Mouse (Mus musculus) MEL (cell line): ENCODE measurements around the gene N4bp2l2. TPM values are rescaled to one million over a fixed set of nuclear protein-coding genes. Genes with fewer than 3 reads are reported as not detected.

Experiments
- DNase-seq: peaks from one replicate; pipeline ENCODE4 v3.0.0; 2011; ENCODE audit warnings: low read depth, low spot score
- H3K27ac ChIP-seq: 2 replicates; pipeline ENCODE4 v1.5.1; 2012; ENCODE audit warnings: low read depth, mild to moderate bottlenecking, control low read depth, low read length, moderate library complexity; ENCODE audit not compliant: control insufficient read depth
- H3K27me3 ChIP-seq, 2 experiments: fragments of 150-350 bp in 1 of 2; sonication (generic) in 1 of 2; 2 replicates each; pipeline ENCODE4 v1.6.1; 2012; ENCODE audit warnings: low read length in 2 of 2, mild to moderate bottlenecking in 2 of 2, improper control_type of control experiment in 1 of 2, moderate library complexity in 1 of 2; ENCODE audit not compliant: insufficient read depth in 2 of 2, control insufficient read depth in 1 of 2
- H3K36me3 ChIP-seq, 2 experiments: 2 replicates each; pipeline ENCODE4 v1.6.1; 2012 to 2014; ENCODE audit warnings: low read length in 2 of 2, improper control_type of control experiment in 1 of 2, inconsistent platforms in 1 of 2, mild to moderate bottlenecking in 1 of 2; ENCODE audit not compliant: insufficient read depth in 2 of 2, control insufficient read depth in 1 of 2
- H3K4me1 ChIP-seq, 2 experiments: fragments of 150-350 bp in 1 of 2; sonication (generic) in 1 of 2; 2 replicates each; pipeline ENCODE4 v1.6.1; 2012; ENCODE audit warnings: low read length in 2 of 2, improper control_type of control experiment in 1 of 2, mild to moderate bottlenecking in 1 of 2; ENCODE audit not compliant: insufficient read depth in 2 of 2, control insufficient read depth in 1 of 2
- H3K4me3 ChIP-seq, 2 experiments: fragments of 150-350 bp in 1 of 2; sonication (generic) in 1 of 2; 2 replicates each; pipeline ENCODE4 v1.5.1; 2012; ENCODE audit warnings: low read depth in 2 of 2, low read length in 2 of 2, mild to moderate bottlenecking in 2 of 2, moderate library complexity in 2 of 2, control low read depth in 1 of 2, improper control_type of control experiment in 1 of 2; ENCODE audit not compliant: control insufficient read depth in 1 of 2, insufficient read depth in 1 of 2
- H3K79me2 ChIP-seq: 2 replicates; pipeline ENCODE4 v1.6.1; 2012; ENCODE audit warnings: mild to moderate bottlenecking, low read length, moderate library complexity; ENCODE audit not compliant: control insufficient read depth, poor library complexity, insufficient read depth
- H3K9ac ChIP-seq: 2 replicates; pipeline ENCODE4 v1.6.1; 2012; ENCODE audit warnings: low read depth, mild to moderate bottlenecking, control low read depth, low read length, moderate library complexity; ENCODE audit not compliant: control insufficient read depth, poor library complexity, severe bottlenecking
- H3K9me3 ChIP-seq: fragments of 150-350 bp; sonication (generic); replicated peaks from 2 replicates; pipeline ENCODE4 v1.6.1; 2012; ENCODE audit warnings: mild to moderate bottlenecking, low read length, improper control_type of control experiment, moderate library complexity; ENCODE audit not compliant: insufficient read depth
- CHD1 ChIP-seq: IDR thresholded peaks from 2 replicates; pipeline ENCODE4 v1.6.1; 2012; ENCODE audit warnings: low read depth, mild to moderate bottlenecking, inconsistent platforms, low read length, improper control_type of control experiment
- CHD2 ChIP-seq: IDR thresholded peaks from 2 replicates; pipeline ENCODE4 v1.6.1; 2011; ENCODE audit warnings: low read length, improper control_type of control experiment
- CTCF ChIP-seq, 3 experiments: IDR thresholded peaks in 2 of 3; conservative IDR thresholded peaks in 1 of 3; 2 replicates each; pipeline ENCODE4 v1.5.1; 2011 to 2012; ENCODE audit warnings: low read length in 3 of 3, low read depth in 2 of 3, mild to moderate bottlenecking in 2 of 3, improper control_type of control experiment in 1 of 3, inconsistent platforms in 1 of 3, mixed read lengths in 1 of 3, moderate library complexity in 1 of 3; ENCODE audit not compliant: control insufficient read depth in 1 of 3, insufficient read depth in 1 of 3, poor library complexity in 1 of 3, severe bottlenecking in 1 of 3
- E2F4 ChIP-seq: IDR thresholded peaks from 2 replicates; pipeline ENCODE4 v1.6.1; 2011; ENCODE audit warnings: low read depth, low read length, improper control_type of control experiment, borderline replicate concordance
- EP300 ChIP-seq, 2 experiments: IDR thresholded peaks; 2 replicates each; pipeline ENCODE4 v1.6.1; 2011; ENCODE audit warnings: improper control_type of control experiment in 2 of 2, low read length in 2 of 2, low read depth in 1 of 2, mild to moderate bottlenecking in 1 of 2
- ETS1 ChIP-seq: IDR thresholded peaks from 2 replicates; pipeline ENCODE4 v1.6.1; 2012; ENCODE audit warnings: low read depth, mild to moderate bottlenecking, inconsistent platforms, low read length, improper control_type of control experiment, moderate library complexity
- GABPA ChIP-seq: IDR thresholded peaks from 2 replicates; pipeline ENCODE4 v1.6.1; 2012; ENCODE audit warnings: low read depth, mild to moderate bottlenecking, inconsistent platforms, low read length, improper control_type of control experiment, moderate library complexity
- GATA1 ChIP-seq: IDR thresholded peaks from 2 replicates; pipeline ENCODE4 v1.6.1; 2011; ENCODE audit warnings: low read depth, low read length, improper control_type of control experiment
- HCFC1 ChIP-seq: IDR thresholded peaks from 2 replicates; pipeline ENCODE4 v1.6.1; 2012; ENCODE audit warnings: low read depth, mild to moderate bottlenecking, inconsistent platforms, low read length, improper control_type of control experiment, moderate library complexity
- KAT2A ChIP-seq: conservative IDR thresholded peaks from 2 replicates; pipeline ENCODE4 v1.6.1; 2012; ENCODE audit warnings: low read depth, low read length, improper control_type of control experiment, inconsistent platforms
- MAFK ChIP-seq: IDR thresholded peaks from 2 replicates; pipeline ENCODE4 v1.6.1; 2011; ENCODE audit warnings: low read depth, mild to moderate bottlenecking, low read length, improper control_type of control experiment, borderline replicate concordance
- MEF2A ChIP-seq: IDR thresholded peaks from 2 replicates; pipeline ENCODE4 v1.6.1; 2014; ENCODE audit warnings: low read depth, mild to moderate bottlenecking, inconsistent platforms, low read length, improper control_type of control experiment; ENCODE audit not compliant: poor library complexity, insufficient replicate concordance, severe bottlenecking; ENCODE audit errors: extremely low read depth
- MYC ChIP-seq: IDR thresholded peaks from 2 replicates; pipeline ENCODE4 v1.6.1; 2011; ENCODE audit warnings: low read depth, mild to moderate bottlenecking, low read length, improper control_type of control experiment, moderate library complexity
- NELFE ChIP-seq: IDR thresholded peaks from 2 replicates; pipeline ENCODE4 v1.6.1; 2011; ENCODE audit warnings: low read depth, low read length, improper control_type of control experiment
- NRF1 ChIP-seq: IDR thresholded peaks from 2 replicates; pipeline ENCODE4 v1.6.1; 2014; ENCODE audit warnings: low read depth, mild to moderate bottlenecking, inconsistent platforms, low read length, improper control_type of control experiment, moderate library complexity; ENCODE audit not compliant: poor library complexity, insufficient read depth, severe bottlenecking
- POLR2AphosphoS2 ChIP-seq: IDR thresholded peaks from 2 replicates; pipeline ENCODE4 v1.6.1; 2011; ENCODE audit warnings: low read length, improper control_type of control experiment
- POLR2AphosphoS5 ChIP-seq: IDR thresholded peaks from 2 replicates; pipeline ENCODE4 v1.6.1; 2012; ENCODE audit warnings: low read depth, borderline replicate concordance, mild to moderate bottlenecking, inconsistent platforms, low read length, moderate library complexity, mixed read lengths
- RAD21 ChIP-seq: IDR thresholded peaks from 2 replicates; pipeline ENCODE4 v1.6.1; 2011; ENCODE audit warnings: mild to moderate bottlenecking, low read depth, low read length, improper control_type of control experiment
- RCOR1 ChIP-seq: IDR thresholded peaks from 2 replicates; pipeline ENCODE4 v1.6.1; 2012; ENCODE audit warnings: low read depth, mild to moderate bottlenecking, inconsistent platforms, low read length, improper control_type of control experiment
- SMC3 ChIP-seq: IDR thresholded peaks from 2 replicates; pipeline ENCODE4 v1.6.1; 2011; ENCODE audit warnings: low read depth, low read length, improper control_type of control experiment
- TAL1 ChIP-seq: IDR thresholded peaks from 2 replicates; pipeline ENCODE4 v1.6.1; 2012; ENCODE audit warnings: mild to moderate bottlenecking, inconsistent platforms, low read length, moderate library complexity, mixed read lengths
- TCF12 ChIP-seq: IDR thresholded peaks from 2 replicates; pipeline ENCODE4 v1.6.1; 2014; ENCODE audit warnings: low read depth, mild to moderate bottlenecking, inconsistent platforms, low read length, improper control_type of control experiment, moderate library complexity
- UBTF ChIP-seq: IDR thresholded peaks from 2 replicates; pipeline ENCODE4 v1.6.1; 2012; ENCODE audit warnings: low read depth, mild to moderate bottlenecking, inconsistent platforms, low read length, improper control_type of control experiment, moderate library complexity, borderline replicate concordance; ENCODE audit not compliant: insufficient read depth
- USF1 ChIP-seq: IDR thresholded peaks from 2 replicates; pipeline ENCODE4 v1.6.1; 2014; ENCODE audit warnings: low read depth, mild to moderate bottlenecking, inconsistent platforms, low read length, improper control_type of control experiment, moderate library complexity
- ZC3H11A ChIP-seq: IDR thresholded peaks from 2 replicates; pipeline ENCODE4 v1.6.1; 2012; ENCODE audit warnings: low read depth, mild to moderate bottlenecking, inconsistent platforms, low read length, improper control_type of control experiment
- ZKSCAN1 ChIP-seq: IDR thresholded peaks from 2 replicates; pipeline ENCODE4 v1.6.1; 2012; ENCODE audit warnings: low read depth, mild to moderate bottlenecking, inconsistent platforms, low read length, improper control_type of control experiment, moderate library complexity
- ZMIZ1 ChIP-seq: IDR thresholded peaks from 2 replicates; pipeline ENCODE4 v1.6.1; 2012; ENCODE audit warnings: low read depth, mild to moderate bottlenecking, inconsistent platforms, low read length, improper control_type of control experiment, moderate library complexity
- ZNF384 ChIP-seq: IDR thresholded peaks from 2 replicates; pipeline ENCODE4 v1.6.1; 2012; ENCODE audit warnings: low read depth, mild to moderate bottlenecking, inconsistent platforms, low read length, improper control_type of control experiment
- polyA plus RNA-seq, 2 experiments: library from polyadenylated mRNA; stranded (reverse) in 1 of 2; unstranded in 1 of 2; fragments of >175 nt in 1 of 2; fragments of >200 nt in 1 of 2; gene quantifications; 2 replicates each; pipeline versions ENCODE4 v1.2.1 to v1.2.4; 2012; ENCODE audit warnings: low replicate concordance in 2 of 2, low read depth in 1 of 2; ENCODE audit not compliant: insufficient read length in 2 of 2, insufficient read depth in 1 of 2, missing spikeins in 1 of 2
- total RNA-seq: library from RNA; depleted of rRNA; stranded (reverse); fragments of 300-350 nt; gene quantifications from 2 replicates; pipeline ENCODE4 v1.2.3, GENCODE M21; 2012

N4bp2l2 gene
- total and polyA plus RNA-seq, 3 experiments = 67.5 to 74.9 TPM; not detected in 1

GRCm38 (mm10) chr5:150621592-150621991, 44.4 kb downstream of the N4bp2l2 start (continued):
- TF ChIP-seq ZNF384 (no peak), ZKSCAN1 (no peak), MAFK (0 out of 2 replicates have a peak, but pooled peaks have one; percentile 19), ETS1 (peak; percentile 90), MEF2A (no peak), ZMIZ1 (no peak), EP300 (IDR thresholded peaks at IDR 0.05; ENCODE audit: low read depth in 1 of 2, low read length in 2 of 2) (peak; percentile 74 to 97), CHD1 (no peak), USF1 (no peak), CTCF (IDR thresholded peaks at IDR 0.05 in 2 of 3, conservative IDR thresholded peaks at IDR 0.05 in 1 of 3; ENCODE audit: control insufficient read depth in 1 of 3, insufficient read depth in 1 of 3, low read depth in 2 of 3, low read length in 3 of 3, poor library complexity in 1 of 3, severe bottlenecking in 1 of 3) (no peak), MYC (peak; percentile 73; the same call in 1 of the 2 replicates), SMC3 (no peak), KAT2A (no peak), RCOR1 (peak; percentile 94), UBTF (no peak), NRF1 (no peak), CHD2 (no peak), POLR2AphosphoS2 (no peak), ZC3H11A (no peak), TCF12 (peak; percentile 66), POLR2AphosphoS5 (no peak)

- TF ChIP-seq HCFC1 (no peak), TAL1 (no peak), MYC (no peak), RAD21 (no peak), E2F4 (no peak), KAT2A (no peak), GATA1 (no peak), SMC3 (no peak), GABPA (no peak), ZC3H11A (no peak), NELFE (no peak), NRF1 (no peak), ZMIZ1 (no peak), POLR2AphosphoS2 (no peak), TCF12 (no peak)
Observed at GRCm38 (mm10) chr5:150620588-150621135, 45.3 kb downstream of the N4bp2l2 start.

More at GRCm38 (mm10) chr5:150620588-150621135, 45.3 kb downstream of the N4bp2l2 start:
- DNase-seq = no peak
- no peak overlapping the region for H3K4me3 ChIP-seq
- peaks cover 3 to 26% of the 10 kb centered on the region in 2 experiments; a peak in 2 of 4 replicates for H3K36me3 ChIP-seq
- H3K79me2 ChIP-seq = no peaks in the 10 kb centered on the region
- no peaks in the 10 kb centered on the region for H3K9me3 ChIP-seq
- no peaks in the 10 kb centered on the region for H3K27me3 ChIP-seq
- no peak overlapping the region for H3K27ac ChIP-seq
- peaks cover 8 to 16% of the 10 kb centered on the region in 2 experiments for H3K4me1 ChIP-seq
- H3K9ac ChIP-seq = no peak overlapping the region
